Mouse (Mus musculus): ENCODE measurements around the gene Atp8b4. TPM values are rescaled to one million over a fixed set of nuclear protein-coding genes. Genes with fewer than 3 reads are reported as not detected.

Gene Atp8b4
- polyA plus RNA-seq, 1 experiment: not detected

DNA sequence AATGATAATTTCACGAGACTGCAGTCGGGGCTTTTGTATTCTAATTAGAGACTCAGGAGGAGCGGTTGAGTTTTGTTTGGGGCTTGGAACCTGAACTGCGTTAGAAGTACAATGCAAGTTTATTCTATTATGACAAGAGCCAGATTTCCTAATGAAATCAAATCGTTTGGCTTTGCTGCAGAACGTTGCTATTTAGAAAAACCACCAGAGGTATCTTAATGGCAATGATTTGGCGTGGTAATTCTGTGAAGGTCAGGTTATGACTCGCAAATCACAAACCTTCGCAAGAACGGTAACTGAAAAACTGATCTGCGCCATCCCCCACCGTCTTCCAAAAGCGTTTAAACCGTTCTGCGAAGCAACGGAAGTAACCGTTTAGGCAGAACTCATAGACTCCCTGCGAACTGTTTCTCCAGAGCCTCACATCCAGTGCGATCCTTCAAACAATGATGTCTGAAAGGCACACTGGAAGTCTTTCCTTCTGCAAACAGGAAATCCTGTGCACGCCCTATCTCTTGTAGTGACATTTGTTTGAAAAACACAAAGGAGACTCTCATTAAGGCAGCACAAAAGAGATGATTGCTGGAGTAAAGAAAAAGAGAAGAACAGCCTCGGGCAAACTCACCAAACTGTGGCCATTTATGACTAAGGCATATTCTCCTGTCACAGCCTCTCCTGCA is 139.2 kb downstream of the Atp8b4 start:
- Histone ChIP-seq H3K27me3 (ENCODE audit: control insufficient read depth, insufficient read depth, low read length, poor library complexity, severe bottlenecking) (no peaks in the 10 kb centered on the region), H3K9ac (ENCODE audit: low read depth, poor library complexity, severe bottlenecking) (no peak overlapping the region), H3K9me3 (replicated peaks; ENCODE audit: control insufficient read depth, insufficient read depth, low read length, poor library complexity, severe bottlenecking) (no peaks in the 10 kb centered on the region), H3K4me1 (ENCODE audit: control insufficient read depth, insufficient read depth, low read length) (no peaks in the 10 kb centered on the region), H3K4me3 (ENCODE audit: low read depth, low read length) (no peak overlapping the region), H3K27ac (ENCODE audit: insufficient read depth, low read length) (no peak overlapping the region), H3K36me3 (ENCODE audit: control insufficient read depth, insufficient read depth, low read length, poor library complexity, severe bottlenecking) (no peaks in the 10 kb centered on the region)
- no peak for TF ChIP-seq CTCF (IDR thresholded peaks at IDR 0.05; ENCODE audit: low read depth, low read length)
- TF ChIP-seq POLR2A (IDR thresholded peaks at IDR 0.05; ENCODE audit: insufficient read depth, low read length): no peak
- TF ChIP-seq EP300 (IDR thresholded peaks at IDR 0.05; ENCODE audit: insufficient read depth, low read depth, low read length): no peak

DNA sequence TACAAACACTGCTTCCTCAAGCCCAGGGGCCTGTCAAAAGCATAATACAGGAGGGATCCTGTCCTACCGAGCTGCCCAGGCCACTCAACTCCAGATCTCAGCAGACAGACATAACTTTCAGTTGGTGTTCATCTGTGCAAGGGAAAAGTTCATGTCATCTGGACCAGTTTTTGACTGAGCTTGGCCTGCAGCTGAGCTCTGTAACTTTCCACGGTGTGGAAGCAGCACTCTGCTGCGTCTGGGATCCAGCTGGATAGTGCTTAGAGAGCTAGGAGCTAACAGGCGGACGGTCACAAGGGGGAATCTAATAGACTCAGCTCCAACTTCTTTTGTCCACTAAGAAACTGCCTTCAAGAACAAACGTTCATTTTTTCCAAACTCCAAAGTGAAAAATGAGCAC is 139.8 kb downstream of the Atp8b4 start:
- Histone ChIP-seq H3K4me3 (ENCODE audit: low read depth, low read length) (no peak overlapping the region), H3K4me1 (ENCODE audit: control insufficient read depth, insufficient read depth, low read length) (no peaks in the 10 kb centered on the region), H3K9me3 (replicated peaks; ENCODE audit: control insufficient read depth, insufficient read depth, low read length, poor library complexity, severe bottlenecking) (no peaks in the 10 kb centered on the region), H3K27ac (ENCODE audit: insufficient read depth, low read length) (no peak overlapping the region), H3K36me3 (ENCODE audit: control insufficient read depth, insufficient read depth, low read length, poor library complexity, severe bottlenecking) (no peaks in the 10 kb centered on the region), H3K27me3 (ENCODE audit: control insufficient read depth, insufficient read depth, low read length, poor library complexity, severe bottlenecking) (no peaks in the 10 kb centered on the region), H3K9ac (ENCODE audit: low read depth, poor library complexity, severe bottlenecking) (no peak overlapping the region)
- TF ChIP-seq EP300 (IDR thresholded peaks at IDR 0.05; ENCODE audit: insufficient read depth, low read depth, low read length): no peak
- no peak for TF ChIP-seq POLR2A (IDR thresholded peaks at IDR 0.05; ENCODE audit: insufficient read depth, low read length)

DNA sequence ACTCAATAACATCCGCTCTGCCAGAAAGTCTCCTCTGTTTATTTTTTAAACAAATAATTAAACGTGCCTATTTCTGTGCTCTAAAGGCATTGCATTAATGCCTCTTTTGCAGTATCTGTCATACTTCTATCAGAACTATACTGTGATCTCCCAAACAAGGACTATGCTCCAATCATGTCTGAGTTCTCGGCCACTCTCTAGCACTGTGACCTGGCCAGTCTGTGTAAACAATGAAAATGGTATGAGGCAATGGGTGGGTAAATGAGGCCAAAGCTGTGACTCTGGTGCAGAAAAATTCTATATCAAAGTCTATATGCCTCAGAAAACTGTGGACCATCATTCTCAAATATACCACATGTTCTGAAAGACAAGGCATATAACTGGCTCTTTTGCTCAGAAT is 140.5 kb downstream of the Atp8b4 start:
- Histone ChIP-seq H3K36me3 (ENCODE audit: control insufficient read depth, insufficient read depth, low read length, poor library complexity, severe bottlenecking) (no peaks in the 10 kb centered on the region), H3K4me1 (ENCODE audit: control insufficient read depth, insufficient read depth, low read length) (no peaks in the 10 kb centered on the region), H3K4me3 (ENCODE audit: low read depth, low read length) (no peak overlapping the region), H3K27me3 (ENCODE audit: control insufficient read depth, insufficient read depth, low read length, poor library complexity, severe bottlenecking) (no peaks in the 10 kb centered on the region), H3K27ac (ENCODE audit: insufficient read depth, low read length) (no peak overlapping the region), H3K9ac (ENCODE audit: low read depth, poor library complexity, severe bottlenecking) (no peak overlapping the region), H3K9me3 (replicated peaks; ENCODE audit: control insufficient read depth, insufficient read depth, low read length, poor library complexity, severe bottlenecking) (no peaks in the 10 kb centered on the region)
- no peak for TF ChIP-seq POLR2A (IDR thresholded peaks at IDR 0.05; ENCODE audit: insufficient read depth, low read length)
- no peak for TF ChIP-seq EP300 (IDR thresholded peaks at IDR 0.05; ENCODE audit: insufficient read depth, low read depth, low read length)
- TF ChIP-seq CTCF (IDR thresholded peaks at IDR 0.05; ENCODE audit: low read depth, low read length): no peak

DNA sequence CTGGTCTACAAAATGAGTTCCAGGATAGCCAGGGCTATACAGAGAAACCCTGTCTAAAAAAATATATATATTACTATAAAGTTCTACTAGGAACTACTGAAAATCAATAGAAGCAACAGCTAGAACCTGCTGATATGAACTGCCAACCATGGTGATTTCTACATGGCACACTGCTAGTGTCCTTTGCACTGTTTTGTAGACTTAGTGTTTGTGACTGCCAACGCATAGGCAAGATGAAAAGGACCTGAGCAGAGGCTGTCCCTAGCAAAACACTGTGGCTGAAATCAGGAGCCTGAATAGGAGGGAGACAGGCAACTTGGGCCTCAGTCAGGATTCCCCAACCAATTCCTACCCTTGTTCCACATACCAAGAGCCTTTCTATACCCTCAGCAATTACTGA is 141.2 kb downstream of the Atp8b4 start:
- Histone ChIP-seq H3K9ac (ENCODE audit: low read depth, poor library complexity, severe bottlenecking) (no peak overlapping the region), H3K27ac (ENCODE audit: insufficient read depth, low read length) (no peak overlapping the region), H3K9me3 (replicated peaks; ENCODE audit: control insufficient read depth, insufficient read depth, low read length, poor library complexity, severe bottlenecking) (no peaks in the 10 kb centered on the region), H3K36me3 (ENCODE audit: control insufficient read depth, insufficient read depth, low read length, poor library complexity, severe bottlenecking) (no peaks in the 10 kb centered on the region), H3K27me3 (ENCODE audit: control insufficient read depth, insufficient read depth, low read length, poor library complexity, severe bottlenecking) (no peaks in the 10 kb centered on the region), H3K4me3 (ENCODE audit: low read depth, low read length) (no peak overlapping the region), H3K4me1 (ENCODE audit: control insufficient read depth, insufficient read depth, low read length) (no peaks in the 10 kb centered on the region)
- TF ChIP-seq CTCF (IDR thresholded peaks at IDR 0.05; ENCODE audit: low read depth, low read length) (no peak), POLR2A (IDR thresholded peaks at IDR 0.05; ENCODE audit: insufficient read depth, low read length) (no peak), EP300 (IDR thresholded peaks at IDR 0.05; ENCODE audit: insufficient read depth, low read depth, low read length) (no peak)

DNA sequence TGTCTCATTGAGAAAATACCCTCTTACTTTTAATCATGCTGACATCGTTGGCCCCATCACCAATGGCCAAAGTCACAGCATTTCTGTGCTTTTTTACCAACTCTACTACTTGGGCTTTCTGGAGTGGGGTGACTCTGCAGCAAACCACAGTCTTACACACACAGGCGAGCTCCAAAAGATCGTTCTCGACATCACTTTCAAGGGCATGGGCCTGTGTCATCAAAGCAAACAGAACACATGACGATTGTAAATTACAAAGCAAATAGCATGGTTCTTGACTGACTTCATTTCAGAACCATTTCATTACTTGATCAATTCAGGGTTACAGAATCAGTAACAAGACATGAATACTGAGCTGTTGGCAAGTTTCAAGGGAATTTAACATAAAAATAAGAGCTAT is 141.7 kb downstream of the Atp8b4 start:
- Histone ChIP-seq H3K4me1 (ENCODE audit: control insufficient read depth, insufficient read depth, low read length) (no peaks in the 10 kb centered on the region), H3K9me3 (replicated peaks; ENCODE audit: control insufficient read depth, insufficient read depth, low read length, poor library complexity, severe bottlenecking) (no peaks in the 10 kb centered on the region), H3K9ac (ENCODE audit: low read depth, poor library complexity, severe bottlenecking) (no peak overlapping the region), H3K27me3 (ENCODE audit: control insufficient read depth, insufficient read depth, low read length, poor library complexity, severe bottlenecking) (no peaks in the 10 kb centered on the region), H3K27ac (ENCODE audit: insufficient read depth, low read length) (no peak overlapping the region), H3K4me3 (ENCODE audit: low read depth, low read length) (no peak overlapping the region), H3K36me3 (ENCODE audit: control insufficient read depth, insufficient read depth, low read length, poor library complexity, severe bottlenecking) (no peaks in the 10 kb centered on the region)
- TF ChIP-seq CTCF (IDR thresholded peaks at IDR 0.05; ENCODE audit: low read depth, low read length) (no peak), EP300 (IDR thresholded peaks at IDR 0.05; ENCODE audit: insufficient read depth, low read depth, low read length) (no peak), POLR2A (IDR thresholded peaks at IDR 0.05; ENCODE audit: insufficient read depth, low read length) (no peak)

DNA sequence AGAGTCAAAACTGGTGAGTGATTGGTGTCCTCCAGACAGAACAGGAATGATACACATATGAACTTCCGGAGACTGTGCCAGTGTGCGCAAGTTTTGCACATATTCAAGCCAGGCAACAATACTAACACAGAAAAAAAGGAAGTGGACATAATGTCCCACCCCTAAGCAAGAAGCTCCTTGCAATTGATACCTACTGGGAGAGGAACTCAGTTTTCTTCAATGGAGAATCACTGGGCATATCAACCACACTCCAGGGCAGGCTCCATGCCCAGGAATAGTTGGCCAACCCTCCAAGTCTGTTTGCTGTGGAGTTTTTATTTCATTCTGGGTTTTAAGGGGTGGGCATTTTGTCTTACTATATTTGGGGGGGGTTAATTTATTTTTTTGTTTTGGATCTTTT is 145.2 kb downstream of the Atp8b4 start:
- Histone ChIP-seq H3K36me3 (ENCODE audit: control insufficient read depth, insufficient read depth, low read length, poor library complexity, severe bottlenecking) (no peaks in the 10 kb centered on the region), H3K4me3 (ENCODE audit: low read depth, low read length) (no peak overlapping the region), H3K27ac (ENCODE audit: insufficient read depth, low read length) (no peak overlapping the region), H3K4me1 (ENCODE audit: control insufficient read depth, insufficient read depth, low read length) (no peaks in the 10 kb centered on the region), H3K9ac (ENCODE audit: low read depth, poor library complexity, severe bottlenecking) (no peak overlapping the region), H3K27me3 (ENCODE audit: control insufficient read depth, insufficient read depth, low read length, poor library complexity, severe bottlenecking) (no peaks in the 10 kb centered on the region), H3K9me3 (replicated peaks; ENCODE audit: control insufficient read depth, insufficient read depth, low read length, poor library complexity, severe bottlenecking) (no peaks in the 10 kb centered on the region)
- TF ChIP-seq EP300 (IDR thresholded peaks at IDR 0.05; ENCODE audit: insufficient read depth, low read depth, low read length): no peak
- no peak for TF ChIP-seq CTCF (IDR thresholded peaks at IDR 0.05; ENCODE audit: low read depth, low read length)
- no peak for TF ChIP-seq POLR2A (IDR thresholded peaks at IDR 0.05; ENCODE audit: insufficient read depth, low read length)

Data from ES-Bruce4 (cell line).